Mouse (Mus musculus): ENCODE results near the gene Tiam2.

DNA sequence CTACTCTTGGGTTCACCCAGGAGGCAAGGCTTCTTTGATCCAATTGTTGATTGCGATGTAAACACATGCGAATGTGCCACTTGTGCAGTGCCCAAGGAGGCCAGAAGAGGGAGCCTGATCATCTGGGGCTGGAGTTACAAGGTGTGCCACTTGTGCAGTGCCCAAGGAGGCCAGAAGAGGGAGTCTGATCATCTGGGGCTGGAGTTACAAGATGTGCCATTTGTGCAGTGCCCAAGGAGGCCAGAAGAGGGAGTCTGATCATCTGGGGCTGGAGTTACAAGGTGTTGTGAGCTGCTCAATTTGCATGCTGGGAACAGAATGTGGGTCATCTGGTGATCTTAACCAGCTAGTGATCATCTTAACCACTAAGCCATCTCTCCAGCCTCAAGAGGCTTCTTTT, 124.7 kb downstream of the Tiam2 start:
- no peak for TF ChIP-seq CHD2 (IDR thresholded peaks at IDR 0.05; ENCODE audit: low read length)
- peak; percentile 32; the same call in 1 of the 2 replicates for TF ChIP-seq MYC (IDR thresholded peaks at IDR 0.05; ENCODE audit: low read depth, low read length)
- TF ChIP-seq USF2 (conservative IDR thresholded peaks at IDR 0.05; ENCODE audit: low read depth, low read length) = no peak
- TF ChIP-seq SIN3A (IDR thresholded peaks at IDR 0.05; ENCODE audit: low read length) = no peak
- TF ChIP-seq RAD21 (IDR thresholded peaks at IDR 0.05; ENCODE audit: low read depth, low read length) = peak; percentile 44
- no peak for TF ChIP-seq ZMIZ1 (IDR thresholded peaks at IDR 0.05; ENCODE audit: low read depth, low read length)
